Comparison of ENCODE assay signal across 8 mouse cellular contexts in the genomic region with DNA sequence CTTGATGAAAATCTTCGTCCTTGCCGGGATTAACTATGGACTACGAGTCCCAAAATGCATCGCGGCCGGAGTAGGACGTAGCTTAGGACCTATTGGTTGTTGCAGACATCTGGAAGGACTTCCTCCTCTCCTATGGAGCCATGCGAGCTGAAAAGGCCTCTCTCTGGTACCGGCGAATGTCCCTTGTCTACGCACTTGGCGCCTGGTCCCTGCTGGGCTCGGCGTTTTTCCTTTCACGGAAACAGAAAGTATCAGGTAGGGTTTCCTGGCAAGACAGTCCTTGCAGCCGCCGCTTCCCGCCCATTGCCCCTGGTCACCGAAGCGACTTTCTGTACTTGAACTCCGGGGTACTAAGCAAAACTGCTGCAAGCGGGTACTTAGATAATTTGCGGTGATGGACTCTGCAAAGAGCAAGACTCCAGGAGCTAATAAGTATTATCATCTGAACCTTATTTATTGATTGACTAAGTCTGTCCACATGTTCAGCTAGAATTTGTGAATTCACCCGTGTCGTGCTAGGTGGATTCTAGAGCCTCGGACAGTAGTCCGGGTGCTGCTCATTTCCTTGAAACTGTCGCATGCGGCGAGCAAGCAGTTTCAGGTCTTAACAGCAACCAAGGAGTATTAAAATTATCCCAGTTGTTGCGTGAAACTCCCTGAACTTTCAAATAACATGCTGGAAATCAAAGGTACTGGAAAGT. TPM values are rescaled to one million over a fixed set of nuclear protein-coding genes. Genes with fewer than 3 reads are reported as not detected.
DNase-seq lines count a peak whose midpoint lies in the region; ATAC-seq and TF ChIP-seq lines count a peak whose summit lies in the region.

A gene (plus strand): TSS at position 104 of the 701 bp plus-strand sequence.

- H3K4me1 ChIP-seq in hindbrain, postnatal 0 days (ENCODE audit: insufficient read depth, low read length): no peaks in the 10 kb centered on the region
- H3K4me1 ChIP-seq in megakaryocyte, embryonic 14.5 days: peaks cover 31% of the 10 kb centered on the region

- DNase-seq in gastrocnemius, adult 2 months: peak; percentile 83
- DNase-seq in hindbrain, postnatal 0 days (ENCODE audit: low spot score): peak; percentile 91
- peak; percentile 65 to 83 for DNase-seq in left cerebral cortex, adult 8-10 months (ENCODE audit: low spot score in 2 of 2)
- DNase-seq in right cerebral cortex, postnatal 10 days (ENCODE audit: low spot score in 2 of 2): peak; percentile 89 to 92
- peak; percentile 61 to 72 for DNase-seq in urinary bladder, postnatal 4 days (ENCODE audit: low spot score in 2 of 2)

- H3K9ac ChIP-seq in hindbrain, postnatal 0 days (replicated peaks; ENCODE audit: low read length): peak within 1 kb of the TSS; percentile 58

- intact Hi-C loops in gastrocnemius, adult 2 months (cut with DNase I): loop anchor here (2.0 to 10.0 kb wide), 3 partner anchors 37 to 209 kb away; a partner anchor contains a TSS

- H3K36me3 ChIP-seq in hindbrain, postnatal 0 days (ENCODE audit: insufficient read depth, low read length): no peaks in the 10 kb centered on the region; the same call in 1 of the 2 replicates
- peaks cover 34% of the 10 kb centered on the region for H3K36me3 ChIP-seq in megakaryocyte, embryonic 14.5 days (replicated peaks; ENCODE audit: low read length)

- TF ChIP-seq CTCF in gastrocnemius, adult 2 months (IDR thresholded peaks at IDR 0.05): no peak
- no peak for TF ChIP-seq CTCF in hindbrain, postnatal 0 days (IDR thresholded peaks at IDR 0.05; ENCODE audit: low read depth)

- H3K9me3 ChIP-seq in hindbrain, postnatal 0 days (ENCODE audit: low read length): no peaks in the 10 kb centered on the region
- no peaks in the 10 kb centered on the region for H3K9me3 ChIP-seq in megakaryocyte, embryonic 14.5 days

- WGBS in hindbrain, postnatal 0 days: 1% methylated on average over 31 of the region's 31 CpGs

- peak; percentile 100 for ATAC-seq in activated CD4-positive, CD25-positive, alpha-beta regulatory T cell, adult 4 months
- peak; percentile 99 for ATAC-seq in common myeloid progenitor, adult 5-6 weeks (replicated peaks; ENCODE audit: low read depth, poor library complexity, severe bottlenecking)
- ATAC-seq in hindbrain, postnatal 0 days: peak; percentile 96

- peak within 1 kb of the TSS; percentile 89 for H3K27ac ChIP-seq in gastrocnemius, adult 2 months
- peak within 1 kb of the TSS; percentile 62; the same call in 1 of the 2 replicates for H3K27ac ChIP-seq in hindbrain, postnatal 0 days

- H3K4me3 ChIP-seq in gastrocnemius, adult 2 months: peak within 1 kb of the TSS; percentile 74
- peak within 1 kb of the TSS; percentile 68 for H3K4me3 ChIP-seq in hindbrain, postnatal 0 days (ENCODE audit: low read length)
- peak within 1 kb of the TSS; percentile 95 for H3K4me3 ChIP-seq in megakaryocyte, embryonic 14.5 days (replicated peaks)

- H3K4me2 ChIP-seq in hindbrain, postnatal 0 days (ENCODE audit: low read depth, low read length): peak within 1 kb of the TSS; percentile 61

- no peaks in the 10 kb centered on the region for H3K27me3 ChIP-seq in hindbrain, postnatal 0 days (ENCODE audit: insufficient read depth, low read length)
- no peaks in the 10 kb centered on the region for H3K27me3 ChIP-seq in megakaryocyte, embryonic 14.5 days (replicated peaks)

RNA-seq across cellular contexts. Expression of the gene that starts here (rescaled TPM):
- polyA plus RNA-seq in activated CD4-positive, CD25-positive, alpha-beta regulatory T cell, adult 4 months (2017; shearing (Covaris generic)): 10 to 100 TPM; 25.8 to 27.3 TPM
- total RNA-seq in common myeloid progenitor, adult 5-6 weeks (2017): 4.7 and 29.2 TPM in 2 replicates
- 10 to 100 TPM; 76.4 to 95.3 TPM for total RNA-seq in gastrocnemius, adult 2 months (2021)
- total RNA-seq in hindbrain, postnatal 0 days (2014; rRNA removed): 18.9 and 21.7 TPM in 2 replicates
- polyA plus RNA-seq in hindbrain, postnatal 0 days (2015; fragmentation: Nextera tagmentation; extraction: Ambion mirVana): 72.7 and 75.9 TPM in 2 replicates
- 10 to 100 TPM; 43.5 to 54.6 (median 48.8) TPM for total RNA-seq in left cerebral cortex, adult 8-10 months (2022)
- 3.6 TPM in 1 of 2 replicates, not detected in the other for polyA plus RNA-seq in megakaryocyte, embryonic 14.5 days (2012; ENCODE audit: insufficient read depth, low replicate concordance)

Comparison
In these comparisons a context has a peak if more than half of its experiments do, and no peak if none do; other contexts are left out.
1. Peak in every context shown above with its lines: DNase-seq, ATAC-seq, H3K4me3 ChIP-seq and H3K27ac ChIP-seq.